Comparison of ENCODE assay signal across 26 mouse cellular contexts in genomic region chr1:90573831-90574230, GRCm38 (mm10).
"Had no signal": no experiment of that assay in that cellular context is flagged by ENCODE, and none has a peak within 500 bp of the region (broad histone marks: within the 10 kb centered on the region; RNA-seq: fewer than 3 reads in every experiment).

No protein-coding gene starts in this region.

- H3K27ac ChIP-seq: gastrocnemius, adult 2 months; heart, adult 2 months; heart, embryonic 13.5 days; heart, embryonic 15.5 days; hindbrain, embryonic 13.5 days; hindbrain, embryonic 15.5 days; hindbrain, postnatal 0 days; kidney, embryonic 15.5 days; kidney, postnatal 0 days; limb, embryonic 13.5 days; limb, embryonic 15.5 days; liver, embryonic 12.5 days; liver, embryonic 14.5 days had no signal

- H3K9ac ChIP-seq: heart, embryonic 13.5 days; heart, embryonic 15.5 days; hindbrain, embryonic 13.5 days; hindbrain, embryonic 15.5 days; kidney, embryonic 15.5 days; limb, embryonic 13.5 days; limb, embryonic 15.5 days; liver, embryonic 12.5 days; liver, embryonic 14.5 days had no signal

- H3K4me1 ChIP-seq: heart, embryonic 15.5 days; limb, embryonic 13.5 days; limb, embryonic 15.5 days; liver, embryonic 12.5 days had no signal

- ATAC-seq: hindbrain, postnatal 0 days; intestine, embryonic 16.5 days; liver, embryonic 12.5 days had no signal

- H3K27me3 ChIP-seq: heart, embryonic 15.5 days; hindbrain, embryonic 15.5 days; kidney, embryonic 15.5 days; limb, embryonic 13.5 days; limb, embryonic 15.5 days; liver, embryonic 12.5 days had no signal

- H3K9me3 ChIP-seq: heart, embryonic 15.5 days; hindbrain, embryonic 15.5 days; kidney, embryonic 15.5 days; limb, embryonic 15.5 days; liver, embryonic 12.5 days had no signal

- H3K4me2 ChIP-seq: heart, embryonic 11.5 days; heart, embryonic 13.5 days; heart, embryonic 15.5 days; hindbrain, embryonic 13.5 days; hindbrain, embryonic 15.5 days; kidney, embryonic 15.5 days; limb, embryonic 13.5 days; limb, embryonic 15.5 days; liver, embryonic 12.5 days had no signal

- H3K36me3 ChIP-seq: heart, embryonic 13.5 days; heart, embryonic 15.5 days; hindbrain, embryonic 13.5 days; hindbrain, embryonic 15.5 days; kidney, embryonic 15.5 days; limb, embryonic 13.5 days; limb, embryonic 15.5 days; liver, embryonic 12.5 days had no signal

- H3K4me3 ChIP-seq: gastrocnemius, adult 2 months; heart, adult 2 months; heart, embryonic 13.5 days; heart, embryonic 15.5 days; hindbrain, embryonic 13.5 days; hindbrain, embryonic 15.5 days; kidney, embryonic 15.5 days; limb, embryonic 13.5 days; limb, embryonic 15.5 days; liver, embryonic 12.5 days had no signal

- DNase-seq: gastrocnemius, adult 2 months; gastrocnemius, postnatal 14 days; gastrocnemius, postnatal 36 days; heart, adult 11 months; heart, adult 2 months; heart, postnatal 14 days; heart, postnatal 36 days; kidney, adult 11 months; kidney, adult 2 months; kidney, adult 9 months; kidney, postnatal 14 days; kidney, postnatal 36 days; left cerebral cortex, postnatal 4 days had no signal
